Mouse (Mus musculus) E14TG2a.4 (cell line): ENCODE measurements at regions not wholly inside any gene's neighbourhood (a gene's known extent, or its start where the extent isn't known, plus 50 kb on each side); places are given as distances from the start of the nearest gene placed in this dataset.

Experiments
- H3K27me3 ChIP-seq: 2 replicates; pipeline ENCODE4 v1.6.1; 2014; ENCODE audit warnings: low read length, control low read depth; ENCODE audit not compliant: insufficient read depth
- H3K36me3 ChIP-seq: 2 replicates; pipeline ENCODE4 v1.6.1; 2014; ENCODE audit warnings: low read length, control low read depth; ENCODE audit not compliant: insufficient read depth
- H3K4me1 ChIP-seq: replicated peaks from 2 replicates; pipeline ENCODE4 v1.6.1; 2014; ENCODE audit warnings: low read depth, low read length, control low read depth
- H3K4me3 ChIP-seq: replicated peaks from 2 replicates; pipeline ENCODE4 v1.5.1; 2014; ENCODE audit warnings: mild to moderate bottlenecking, low read length
- H3K9me3 ChIP-seq: 2 replicates; pipeline ENCODE4 v1.6.1; 2014; ENCODE audit warnings: low read length, control low read depth
- CTCF ChIP-seq: conservative IDR thresholded peaks from 2 replicates; pipeline ENCODE4 v1.5.1; 2014; ENCODE audit warnings: low read length
- NANOG ChIP-seq: IDR thresholded peaks from 2 replicates; pipeline ENCODE4 v1.6.1; 2014; ENCODE audit warnings: borderline replicate concordance, low read length, mixed read lengths
- POU5F1 ChIP-seq: IDR thresholded peaks from 2 replicates; pipeline ENCODE4 v1.6.1; 2014; ENCODE audit warnings: low read length, borderline replicate concordance

GRCm38 (mm10) chr5:64519731-64520130, 283.5 kb upstream of the Klf3 start:
- TF ChIP-seq CTCF (no peak), POU5F1 (no peak), NANOG (no peak)
- H3K4me1 ChIP-seq = peaks cover 7% of the 10 kb centered on the region; the same call in 1 of the 2 replicates

GRCm38 (mm10) chr5:64521401-64521800, 281.8 kb upstream of the Klf3 start:
- H3K36me3 ChIP-seq = no peaks in the 10 kb centered on the region
- TF ChIP-seq NANOG (no peak), CTCF (no peak), POU5F1 (no peak)
- H3K4me3 ChIP-seq = no peak overlapping the region
- no peaks in the 10 kb centered on the region for H3K9me3 ChIP-seq
- H3K4me1 ChIP-seq = peaks cover 7% of the 10 kb centered on the region; the same call in 1 of the 2 replicates
- H3K27me3 ChIP-seq = no peaks in the 10 kb centered on the region

More at GRCm38 (mm10) chr5:64519731-64520130, 283.5 kb upstream of the Klf3 start:
- no peaks in the 10 kb centered on the region for H3K27me3 ChIP-seq
- H3K9me3 ChIP-seq = no peaks in the 10 kb centered on the region
- no peak overlapping the region for H3K4me3 ChIP-seq
- H3K36me3 ChIP-seq = no peaks in the 10 kb centered on the region

- H3K4me1 ChIP-seq = peaks cover 4% of the 10 kb centered on the region; the same call in 1 of the 2 replicates
- no peaks in the 10 kb centered on the region for H3K27me3 ChIP-seq
- TF ChIP-seq CTCF (no peak), NANOG (no peak), POU5F1 (no peak)
- no peaks in the 10 kb centered on the region for H3K9me3 ChIP-seq
- H3K4me3 ChIP-seq = no peak overlapping the region
- H3K36me3 ChIP-seq = no peaks in the 10 kb centered on the region
Measured at GRCm38 (mm10) chr5:64521969-64522368, 281.2 kb upstream of the Klf3 start.

- H3K4me1 ChIP-seq = no peaks in the 10 kb centered on the region
- no peaks in the 10 kb centered on the region for H3K27me3 ChIP-seq
- no peak for TF ChIP-seq POU5F1
- no peak for TF ChIP-seq NANOG
- TF ChIP-seq CTCF = no peak
- H3K4me3 ChIP-seq = no peak overlapping the region
- no peaks in the 10 kb centered on the region for H3K36me3 ChIP-seq
- H3K9me3 ChIP-seq = no peaks in the 10 kb centered on the region
Measured at GRCm38 (mm10) chr5:64526521-64526920, 276.7 kb upstream of the Klf3 start.

- no peaks in the 10 kb centered on the region for H3K36me3 ChIP-seq
Measured at GRCm38 (mm10) chr5:64527962-64528361, 275.2 kb upstream of the Klf3 start.

GRCm38 (mm10) chr5:64534371-64534770, 268.8 kb upstream of the Klf3 start:
- H3K4me1 ChIP-seq = no peaks in the 10 kb centered on the region
- no peaks in the 10 kb centered on the region for H3K9me3 ChIP-seq
- no peaks in the 10 kb centered on the region for H3K27me3 ChIP-seq
- no peak overlapping the region for H3K4me3 ChIP-seq
- no peaks in the 10 kb centered on the region for H3K36me3 ChIP-seq
- no peak for TF ChIP-seq NANOG
- no peak for TF ChIP-seq POU5F1
- TF ChIP-seq CTCF = no peak

More at GRCm38 (mm10) chr5:64527962-64528361, 275.2 kb upstream of the Klf3 start:
- Histone ChIP-seq H3K4me1 (no peaks in the 10 kb centered on the region), H3K9me3 (no peaks in the 10 kb centered on the region), H3K4me3 (no peak overlapping the region), H3K27me3 (no peaks in the 10 kb centered on the region)
- TF ChIP-seq CTCF = no peak
- TF ChIP-seq NANOG = no peak
- TF ChIP-seq POU5F1 = no peak

- TF ChIP-seq NANOG = no peak
- no peak for TF ChIP-seq CTCF
- TF ChIP-seq POU5F1 = no peak
- H3K4me1 ChIP-seq = no peaks in the 10 kb centered on the region
- H3K9me3 ChIP-seq = no peaks in the 10 kb centered on the region
- H3K36me3 ChIP-seq = no peaks in the 10 kb centered on the region
- no peak overlapping the region for H3K4me3 ChIP-seq
- H3K27me3 ChIP-seq = no peaks in the 10 kb centered on the region
Measured at GRCm38 (mm10) chr5:64534947-64535346, 268.2 kb upstream of the Klf3 start.

GRCm38 (mm10) chr5:64535546-64535945, 267.6 kb upstream of the Klf3 start:
- Histone ChIP-seq H3K27me3 (no peaks in the 10 kb centered on the region), H3K9me3 (peaks cover 4% of the 10 kb centered on the region), H3K4me3 (no peak overlapping the region), H3K4me1 (no peaks in the 10 kb centered on the region), H3K36me3 (no peaks in the 10 kb centered on the region)
- no peak for TF ChIP-seq CTCF
- no peak for TF ChIP-seq NANOG
